Comparison of ENCODE assay signal across 21 mouse cellular contexts in genomic region chr6:113957232-113957940, GRCm38 (mm10).
DNase-seq lines count a peak whose midpoint lies in the region; ATAC-seq and TF ChIP-seq lines count a peak whose summit lies in the region.
"Had no signal": no experiment of that assay in that cellular context is flagged by ENCODE, and none has a peak within 500 bp of the region (broad histone marks: within the 10 kb centered on the region; RNA-seq: fewer than 3 reads in every experiment).

No protein-coding gene starts in this region.

- DNase-seq in gastrocnemius, adult 18-20 months (ENCODE audit: low spot score) = peak; percentile 12
- no peak for DNase-seq in gastrocnemius, adult 2 months
- DNase-seq in liver, postnatal 0 days = no peak
- DNase-seq in liver, embryonic 11.5 days (ENCODE audit: low spot score) = no peak
- DNase-seq in right cerebral cortex, adult 18-20 months = peak; percentile 57
- no peak for DNase-seq in right cerebral cortex, adult 2 months (ENCODE audit: low spot score in 2 of 2)
- DNase-seq in layer of hippocampus, adult 9-10 months (ENCODE audit: low spot score) = no peak
- DNase-seq: adrenal gland, adult 8-10 months; cerebellum, adult 11 months; cerebellum, postnatal 10 days; kidney, adult 18-20 months; lung, adult 2 months; thymus, postnatal 25 days had no signal

- H3K4me3 ChIP-seq in gastrocnemius, adult 2 months = no peak overlapping the region
- no peak overlapping the region for H3K4me3 ChIP-seq in liver, postnatal 0 days (ENCODE audit: low read depth, low read length)
- H3K4me3 ChIP-seq in liver, embryonic 11.5 days (ENCODE audit: low read depth, low read length) = no peak overlapping the region
- H3K4me3 ChIP-seq: embryonic facial prominence, embryonic 13.5 days; limb, embryonic 13.5 days; neural tube, embryonic 12.5 days had no signal

- intact Hi-C loops in gastrocnemius, adult 2 months (cut with DNase I) = no loop called here

- TF ChIP-seq CTCF in gastrocnemius, adult 2 months (IDR thresholded peaks at IDR 0.05) = no peak
- TF ChIP-seq CTCF in liver, postnatal 0 days (IDR thresholded peaks at IDR 0.05; ENCODE audit: low read depth) = no peak

- no peaks in the 10 kb centered on the region for H3K27me3 ChIP-seq in liver, postnatal 0 days (ENCODE audit: insufficient read depth, low read length)
- no peaks in the 10 kb centered on the region for H3K27me3 ChIP-seq in liver, embryonic 11.5 days (replicated peaks; ENCODE audit: control insufficient read depth, insufficient read depth, low read length)
- H3K27me3 ChIP-seq: limb, embryonic 13.5 days; neural tube, embryonic 12.5 days had no signal

- H3K9ac ChIP-seq in liver, postnatal 0 days (replicated peaks) = no peak overlapping the region
- H3K9ac ChIP-seq in liver, embryonic 11.5 days (ENCODE audit: low read depth, low read length) = no peak overlapping the region
- H3K9ac ChIP-seq: embryonic facial prominence, embryonic 13.5 days; limb, embryonic 13.5 days; neural tube, embryonic 12.5 days had no signal

- peak overlapping the region; percentile 29 for H3K4me2 ChIP-seq in liver, postnatal 0 days (ENCODE audit: low read depth, low read length)
- no peak overlapping the region for H3K4me2 ChIP-seq in liver, embryonic 11.5 days
- H3K4me2 ChIP-seq: embryonic facial prominence, embryonic 13.5 days; limb, embryonic 13.5 days; neural tube, embryonic 12.5 days had no signal

- TF ChIP-seq EP300 in liver, postnatal 0 days (IDR thresholded peaks at IDR 0.05; ENCODE audit: low read depth) = no peak

- peaks cover 7% of the 10 kb centered on the region; the same call in 1 of the 2 replicates for H3K4me1 ChIP-seq in liver, postnatal 0 days (ENCODE audit: insufficient read depth)
- H3K4me1 ChIP-seq in liver, embryonic 11.5 days (replicated peaks; ENCODE audit: control insufficient read depth, insufficient read depth, low read length) = no peaks in the 10 kb centered on the region
- H3K4me1 ChIP-seq: embryonic facial prominence, embryonic 13.5 days; limb, embryonic 13.5 days; neural tube, embryonic 12.5 days had no signal

- 66% methylated on average over 19 of the region's 19 CpGs for WGBS in liver, postnatal 0 days (ENCODE audit: insufficient replicate concordance)
- WGBS in liver, embryonic 11.5 days = 71% methylated on average over 19 of the region's 19 CpGs

- H3K9me3 ChIP-seq in liver, postnatal 0 days (ENCODE audit: low read length) = no peaks in the 10 kb centered on the region
- H3K9me3 ChIP-seq in liver, embryonic 11.5 days (ENCODE audit: control insufficient read depth, low read length) = no peaks in the 10 kb centered on the region
- H3K9me3 ChIP-seq: embryonic facial prominence, embryonic 13.5 days; limb, embryonic 13.5 days; neural tube, embryonic 12.5 days had no signal

- peak; percentile 44; the same call in 1 of the 2 replicates for ATAC-seq in liver, postnatal 0 days
- no peak for ATAC-seq in liver, embryonic 11.5 days (replicated peaks; ENCODE audit: low FRiP score)
- ATAC-seq: CD4-positive, CD25-positive, alpha-beta regulatory T cell, adult 4 months; forebrain, embryonic 14.5 days; hindbrain, postnatal 0 days; Patski had no signal

- H3K36me3 ChIP-seq in liver, postnatal 0 days (replicated peaks; ENCODE audit: insufficient read depth, low read length) = no peaks in the 10 kb centered on the region
- no peaks in the 10 kb centered on the region for H3K36me3 ChIP-seq in liver, embryonic 11.5 days (ENCODE audit: control insufficient read depth, insufficient read depth, low read length)
- H3K36me3 ChIP-seq: embryonic facial prominence, embryonic 13.5 days; limb, embryonic 13.5 days; neural tube, embryonic 12.5 days had no signal

- H3K27ac ChIP-seq in gastrocnemius, adult 2 months = no peak overlapping the region
- H3K27ac ChIP-seq in liver, postnatal 0 days (ENCODE audit: low read depth) = no peak overlapping the region
- H3K27ac ChIP-seq in liver, embryonic 11.5 days (ENCODE audit: low read depth, low read length) = no peak overlapping the region
- H3K27ac ChIP-seq: embryonic facial prominence, embryonic 13.5 days; hindbrain, postnatal 0 days; kidney, postnatal 0 days; limb, embryonic 13.5 days; neural tube, embryonic 12.5 days had no signal

Comparison
In these comparisons a context has a peak if more than half of its experiments do, and no peak if none do; other contexts are left out.
1. DNase-seq: peak in gastrocnemius, adult 18-20 months (single experiment) and right cerebral cortex, adult 18-20 months (single experiment); none in gastrocnemius, adult 2 months (single experiment), liver, postnatal 0 days (single experiment), liver, embryonic 11.5 days (single experiment), right cerebral cortex, adult 2 months (0 of 2) and layer of hippocampus, adult 9-10 months (single experiment).